ENCODE assay signal across 22 mouse cellular contexts in genomic region chr9:73270249-73270648, GRCm38 (mm10).
DNase-seq lines count a peak whose midpoint lies in the region; ATAC-seq and TF ChIP-seq lines count a peak whose summit lies in the region.
"Had no signal": no experiment of that assay in that cellular context is flagged by ENCODE, and none has a peak within 500 bp of the region (broad histone marks: within the 10 kb centered on the region; RNA-seq: fewer than 3 reads in every experiment).

No protein-coding gene starts in this region.

- no peaks in the 10 kb centered on the region for H3K36me3 ChIP-seq in embryonic facial prominence, embryonic 14.5 days (ENCODE audit: control insufficient read depth, insufficient read depth, low read length)
- H3K36me3 ChIP-seq in liver, postnatal 0 days (replicated peaks; ENCODE audit: insufficient read depth, low read length), result no peaks in the 10 kb centered on the region
- H3K36me3 ChIP-seq: heart, embryonic 13.5 days; midbrain, embryonic 13.5 days; neural tube, embryonic 12.5 days had no signal

- peak; percentile 59 for DNase-seq in gastrocnemius, adult 2 months
- DNase-seq in gastrocnemius, postnatal 36 days, result no peak
- no peak for DNase-seq in layer of hippocampus, adult 2 months (ENCODE audit: low spot score in 2 of 2)
- DNase-seq in layer of hippocampus, adult 8-10 months (ENCODE audit: low spot score in 2 of 2), result no peak
- peak; percentile 68 for DNase-seq in embryonic facial prominence, embryonic 14.5 days (ENCODE audit: low spot score)
- peak; percentile 14 for DNase-seq in gastrocnemius, postnatal 10 days
- DNase-seq in yolk sac, embryonic 10.5 days (ENCODE audit: low spot score), result no peak
- DNase-seq in liver, postnatal 0 days, result no peak
- DNase-seq: cerebellum, adult 11-12 months; heart, adult 18-20 months; heart, postnatal 14 days; kidney, postnatal 25 days; lung, adult 18-20 months; right cerebral cortex, postnatal 14 days; spleen, adult 18-20 months; thymus, postnatal 14 days had no signal

- no peaks in the 10 kb centered on the region for H3K4me1 ChIP-seq in embryonic facial prominence, embryonic 14.5 days (ENCODE audit: control insufficient read depth, insufficient read depth, low read length)
- H3K4me1 ChIP-seq in liver, postnatal 0 days (ENCODE audit: insufficient read depth), result no peaks in the 10 kb centered on the region
- H3K4me1 ChIP-seq: heart, embryonic 13.5 days; midbrain, embryonic 13.5 days; neural tube, embryonic 12.5 days had no signal

- H3K9ac ChIP-seq in embryonic facial prominence, embryonic 14.5 days (ENCODE audit: low read depth, low read length), result no peak overlapping the region
- no peak overlapping the region for H3K9ac ChIP-seq in liver, postnatal 0 days (replicated peaks)
- H3K9ac ChIP-seq: heart, embryonic 13.5 days; midbrain, embryonic 13.5 days; neural tube, embryonic 12.5 days had no signal

- no peak for TF ChIP-seq EP300 in liver, postnatal 0 days (IDR thresholded peaks at IDR 0.05; ENCODE audit: low read depth)

- no peak overlapping the region for H3K4me3 ChIP-seq in gastrocnemius, adult 2 months
- no peak overlapping the region for H3K4me3 ChIP-seq in layer of hippocampus, adult 2 months
- no peak overlapping the region for H3K4me3 ChIP-seq in embryonic facial prominence, embryonic 14.5 days (ENCODE audit: low read depth, low read length)
- H3K4me3 ChIP-seq in liver, postnatal 0 days (ENCODE audit: low read depth, low read length), result no peak overlapping the region
- H3K4me3 ChIP-seq: heart, embryonic 13.5 days; left cerebral cortex, adult 2 months; midbrain, embryonic 13.5 days; neural tube, embryonic 12.5 days had no signal

- H3K4me2 ChIP-seq in embryonic facial prominence, embryonic 14.5 days (ENCODE audit: low read depth, low read length), result no peak overlapping the region
- no peak overlapping the region for H3K4me2 ChIP-seq in liver, postnatal 0 days (ENCODE audit: low read depth, low read length)
- H3K4me2 ChIP-seq: heart, embryonic 13.5 days; liver, embryonic 11.5 days; midbrain, embryonic 13.5 days; neural tube, embryonic 12.5 days had no signal

- intact Hi-C loops in gastrocnemius, adult 2 months (cut with DNase I), result no loop called here
- intact Hi-C loops in gastrocnemius, postnatal 36 days (cut with DNase I), result no loop called here

- WGBS in embryonic facial prominence, embryonic 14.5 days, result 69% methylated on average over 5 of the region's 5 CpGs
- 86% methylated on average over 5 of the region's 5 CpGs for WGBS in liver, postnatal 0 days (ENCODE audit: insufficient replicate concordance)

- peak; percentile 90; the same call in 1 of the 2 replicates for ATAC-seq in embryonic facial prominence, embryonic 14.5 days (ENCODE audit: low read depth)
- no peak for ATAC-seq in liver, postnatal 0 days
- ATAC-seq: forebrain, embryonic 14.5 days; midbrain, embryonic 13.5 days had no signal

- H3K9me3 ChIP-seq in embryonic facial prominence, embryonic 14.5 days (ENCODE audit: control insufficient read depth, low read length), result no peaks in the 10 kb centered on the region
- no peaks in the 10 kb centered on the region for H3K9me3 ChIP-seq in liver, postnatal 0 days (ENCODE audit: low read length)
- H3K9me3 ChIP-seq: heart, embryonic 13.5 days; midbrain, embryonic 13.5 days; neural tube, embryonic 12.5 days had no signal

- no peak overlapping the region for H3K27ac ChIP-seq in gastrocnemius, adult 2 months
- H3K27ac ChIP-seq in layer of hippocampus, adult 2 months, result 0 out of 2 replicates have a peak overlapping the region, but pooled peaks have one; percentile 10
- no peak overlapping the region for H3K27ac ChIP-seq in embryonic facial prominence, embryonic 14.5 days (replicated peaks; ENCODE audit: low read depth, low read length)
- H3K27ac ChIP-seq in liver, postnatal 0 days (ENCODE audit: low read depth), result no peak overlapping the region
- H3K27ac ChIP-seq: heart, embryonic 13.5 days; left cerebral cortex, adult 2 months; midbrain, embryonic 13.5 days; neural tube, embryonic 12.5 days had no signal

- H3K27me3 ChIP-seq in embryonic facial prominence, embryonic 14.5 days (replicated peaks; ENCODE audit: control insufficient read depth, insufficient read depth, low read length), result no peaks in the 10 kb centered on the region
- no peaks in the 10 kb centered on the region for H3K27me3 ChIP-seq in liver, postnatal 0 days (ENCODE audit: insufficient read depth, low read length)
- H3K27me3 ChIP-seq: heart, embryonic 13.5 days; midbrain, embryonic 13.5 days; neural tube, embryonic 12.5 days had no signal

- no peak for TF ChIP-seq CTCF in gastrocnemius, adult 2 months (IDR thresholded peaks at IDR 0.05)
- TF ChIP-seq CTCF in layer of hippocampus, adult 2 months (conservative IDR thresholded peaks at IDR 0.05), result no peak
- no peak for TF ChIP-seq CTCF in liver, postnatal 0 days (IDR thresholded peaks at IDR 0.05; ENCODE audit: low read depth)

Comparison
In these comparisons a context has a peak if more than half of its experiments do, and no peak if none do; other contexts are left out.
1. DNase-seq: peak in gastrocnemius, adult 2 months (single experiment), embryonic facial prominence, embryonic 14.5 days (single experiment) and gastrocnemius, postnatal 10 days (single experiment); none in gastrocnemius, postnatal 36 days (0 of 2), layer of hippocampus, adult 2 months (0 of 2), layer of hippocampus, adult 8-10 months (0 of 2), yolk sac, embryonic 10.5 days (single experiment) and liver, postnatal 0 days (single experiment).